Comparison of ENCODE assay signal across 21 mouse cellular contexts in the genomic region with DNA sequence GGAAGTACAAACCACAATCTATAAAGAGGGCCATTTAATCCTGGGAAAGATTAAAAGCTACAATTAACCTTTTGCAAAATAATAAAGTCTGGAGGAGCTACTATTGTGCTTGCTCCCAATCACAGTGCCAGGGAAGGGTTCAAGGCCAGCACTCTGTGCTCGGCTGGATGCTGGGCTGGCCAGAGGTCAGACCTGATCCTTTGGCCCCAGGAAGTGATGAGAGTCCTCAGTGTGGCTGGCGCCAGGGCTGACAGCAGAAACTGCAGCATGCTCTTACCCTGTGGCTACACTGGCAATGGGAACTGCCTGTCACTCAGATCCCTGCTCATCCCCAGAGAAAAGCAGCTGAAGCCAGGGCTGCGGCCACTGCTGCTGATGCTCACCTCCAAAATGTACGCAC. TPM values are rescaled to one million over a fixed set of nuclear protein-coding genes. Genes with fewer than 3 reads are reported as not detected.
A peak's percentile ranks its signal among the peaks of the same experiment; 100 is the strongest.
DNase-seq lines count a peak whose midpoint lies in the region; ATAC-seq and TF ChIP-seq lines count a peak whose summit lies in the region.
"Had no signal": no experiment of that assay in that cellular context is flagged by ENCODE, and none has a peak within 500 bp of the region (broad histone marks: within the 10 kb centered on the region; RNA-seq: fewer than 3 reads in every experiment).

No protein-coding gene starts in this region.

- H3K4me3 ChIP-seq in forebrain, embryonic 10.5 days = no peak overlapping the region
- no peak overlapping the region for H3K4me3 ChIP-seq in forebrain, embryonic 12.5 days (replicated peaks)
- H3K4me3 ChIP-seq in kidney, adult 2 months (ENCODE audit: insufficient read depth, low read depth, low read length) = no peak overlapping the region
- H3K4me3 ChIP-seq in kidney, embryonic 14.5 days (ENCODE audit: low read length) = no peak overlapping the region
- no peak overlapping the region for H3K4me3 ChIP-seq in embryonic facial prominence, embryonic 12.5 days
- H3K4me3 ChIP-seq in liver, embryonic 12.5 days = no peak overlapping the region

- no peak overlapping the region for H3K9ac ChIP-seq in forebrain, embryonic 12.5 days
- no peak overlapping the region for H3K9ac ChIP-seq in kidney, embryonic 14.5 days (ENCODE audit: low read depth, low read length)
- no peak overlapping the region for H3K9ac ChIP-seq in embryonic facial prominence, embryonic 12.5 days
- H3K9ac ChIP-seq in liver, embryonic 12.5 days = no peak overlapping the region

- WGBS in forebrain, embryonic 10.5 days = 65% methylated on average over 4 of the region's 4 CpGs
- WGBS in forebrain, embryonic 12.5 days = 65% methylated on average over 4 of the region's 4 CpGs
- WGBS in kidney, adult 2 months = 64% methylated on average over 4 of the region's 4 CpGs
- WGBS in kidney, embryonic 14.5 days = 57% methylated on average over 4 of the region's 4 CpGs
- WGBS in embryonic facial prominence, embryonic 12.5 days = 39% methylated on average over 4 of the region's 4 CpGs
- WGBS in liver, embryonic 12.5 days (ENCODE audit: insufficient replicate concordance) = 72% methylated on average over 4 of the region's 4 CpGs

- H3K9me3 ChIP-seq in forebrain, embryonic 10.5 days = no peaks in the 10 kb centered on the region
- no peaks in the 10 kb centered on the region for H3K9me3 ChIP-seq in forebrain, embryonic 12.5 days
- H3K9me3 ChIP-seq in kidney, embryonic 14.5 days (ENCODE audit: control insufficient read depth, low read length) = no peaks in the 10 kb centered on the region
- H3K9me3 ChIP-seq in embryonic facial prominence, embryonic 12.5 days = no peaks in the 10 kb centered on the region
- no peaks in the 10 kb centered on the region for H3K9me3 ChIP-seq in liver, embryonic 12.5 days (replicated peaks)

- H3K4me1 ChIP-seq in forebrain, embryonic 10.5 days = peaks cover 31% of the 10 kb centered on the region
- H3K4me1 ChIP-seq in forebrain, embryonic 12.5 days = peaks cover 16% of the 10 kb centered on the region
- peaks cover 29% of the 10 kb centered on the region for H3K4me1 ChIP-seq in kidney, adult 2 months (ENCODE audit: control insufficient read depth, insufficient read depth, low read length)
- H3K4me1 ChIP-seq in kidney, embryonic 14.5 days (ENCODE audit: control insufficient read depth, insufficient read depth, low read length) = 0 out of 2 replicates have a peak, but pooled peaks cover 3% of the 10 kb centered on the region
- H3K4me1 ChIP-seq in embryonic facial prominence, embryonic 12.5 days = peaks cover 30% of the 10 kb centered on the region
- H3K4me1 ChIP-seq in liver, embryonic 12.5 days = peaks cover 60% of the 10 kb centered on the region

- H3K27ac ChIP-seq in forebrain, embryonic 10.5 days = 0 out of 2 replicates have a peak overlapping the region, but pooled peaks have one; percentile 45
- no peak overlapping the region for H3K27ac ChIP-seq in forebrain, embryonic 12.5 days
- no peak overlapping the region for H3K27ac ChIP-seq in kidney, adult 2 months (ENCODE audit: insufficient read depth, low read depth, low read length)
- H3K27ac ChIP-seq in kidney, embryonic 14.5 days (ENCODE audit: low read depth, low read length) = no peak overlapping the region
- H3K27ac ChIP-seq in embryonic facial prominence, embryonic 12.5 days = 0 out of 2 replicates have a peak overlapping the region, but pooled peaks have one; percentile 11
- H3K27ac ChIP-seq in liver, embryonic 12.5 days = 0 out of 2 replicates have a peak overlapping the region, but pooled peaks have one; percentile 6
- H3K27ac ChIP-seq: macrophage had no signal

- no peaks in the 10 kb centered on the region for H3K36me3 ChIP-seq in forebrain, embryonic 10.5 days (replicated peaks)
- H3K36me3 ChIP-seq in forebrain, embryonic 12.5 days (replicated peaks) = no peaks in the 10 kb centered on the region
- H3K36me3 ChIP-seq in kidney, adult 2 months (ENCODE audit: control insufficient read depth, insufficient read depth, low read length) = no peaks in the 10 kb centered on the region
- no peaks in the 10 kb centered on the region for H3K36me3 ChIP-seq in kidney, embryonic 14.5 days (ENCODE audit: control insufficient read depth, insufficient read depth, low read length)
- H3K36me3 ChIP-seq in embryonic facial prominence, embryonic 12.5 days = no peaks in the 10 kb centered on the region
- H3K36me3 ChIP-seq in liver, embryonic 12.5 days = 0 out of 2 replicates have a peak, but pooled peaks cover 6% of the 10 kb centered on the region

- no peak for TF ChIP-seq POLR2A in kidney, adult 2 months (IDR thresholded peaks at IDR 0.05; ENCODE audit: low read depth, low read length)

- ATAC-seq in forebrain, embryonic 12.5 days (ENCODE audit: low FRiP score) = no peak
- ATAC-seq in kidney, embryonic 14.5 days (ENCODE audit: low FRiP score, low TSS enrichment) = no peak
- no peak for ATAC-seq in embryonic facial prominence, embryonic 12.5 days (ENCODE audit: insufficient number of reproducible peaks, insufficient read depth, low FRiP score, low TSS enrichment)
- ATAC-seq in liver, embryonic 12.5 days = no peak
- ATAC-seq: inflammation-experienced regulatory T-cells, adult 6 months had no signal

- TF ChIP-seq CTCF in kidney, adult 2 months (conservative IDR thresholded peaks at IDR 0.05; ENCODE audit: insufficient read depth, insufficient read length, low read depth, low read length) = no peak

- H3K27me3 ChIP-seq in forebrain, embryonic 10.5 days (ENCODE audit: poor library complexity, severe bottlenecking) = no peaks in the 10 kb centered on the region
- no peaks in the 10 kb centered on the region for H3K27me3 ChIP-seq in forebrain, embryonic 12.5 days
- no peaks in the 10 kb centered on the region for H3K27me3 ChIP-seq in kidney, adult 2 months (replicated peaks; ENCODE audit: control insufficient read depth, insufficient read depth, low read length)
- no peaks in the 10 kb centered on the region for H3K27me3 ChIP-seq in kidney, embryonic 14.5 days (ENCODE audit: control insufficient read depth, insufficient read depth, low read length)
- no peaks in the 10 kb centered on the region for H3K27me3 ChIP-seq in embryonic facial prominence, embryonic 12.5 days
- no peaks in the 10 kb centered on the region for H3K27me3 ChIP-seq in liver, embryonic 12.5 days (replicated peaks)
- H3K27me3 ChIP-seq: CH12.LX had no signal

- H3K4me2 ChIP-seq in forebrain, embryonic 12.5 days = no peak overlapping the region
- no peak overlapping the region for H3K4me2 ChIP-seq in kidney, embryonic 14.5 days (replicated peaks; ENCODE audit: low read depth, low read length)
- no peak overlapping the region for H3K4me2 ChIP-seq in embryonic facial prominence, embryonic 12.5 days (replicated peaks)
- no peak overlapping the region for H3K4me2 ChIP-seq in liver, embryonic 12.5 days
- H3K4me2 ChIP-seq: heart, embryonic 11.5 days had no signal

- DNase-seq in forebrain, embryonic 10.5 days (ENCODE audit: extremely low spot score, low spot score) = no peak
- peak; percentile 73 for DNase-seq in kidney, adult 2 months
- no peak for DNase-seq in spleen, postnatal 14 days (ENCODE audit: low spot score in 2 of 2)
- DNase-seq in right cerebral cortex, adult 2 months (ENCODE audit: low spot score in 2 of 2) = no peak
- DNase-seq: adrenal gland, postnatal 25 days; cerebellum, adult 18-20 months; cerebellum, postnatal 36 days; gastrocnemius, postnatal 25 days; heart, postnatal 4 days; lung, adult 2 months; midbrain, embryonic 14.5 days; right cerebral cortex, adult 18-20 months; thymus, adult 2 months had no signal

RNA-seq across cellular contexts. Expression of a gene that starts 55.2 kb away (rescaled TPM):
- 6.2 and 6.4 TPM in 2 replicates for polyA plus RNA-seq in forebrain, embryonic 10.5 days (2016; fragmentation: Nextera tagmentation; extraction: Ambion mirVana)
- polyA plus RNA-seq in forebrain, embryonic 12.5 days (2016; fragmentation: Nextera tagmentation; extraction: Ambion mirVana) = 10.5 and 10.7 TPM in 2 replicates
- 33.0 and 37.2 TPM in 2 replicates for polyA plus RNA-seq in kidney, adult 2 months (2012; rRNA removed)
- polyA plus RNA-seq in kidney, embryonic 14.5 days (2014; fragmentation: Nextera tagmentation; extraction: Ambion mirVana) = 5.0 and 9.7 TPM in 2 replicates
- 8.3 and 9.4 TPM in 2 replicates for polyA plus RNA-seq in embryonic facial prominence, embryonic 12.5 days (2016; fragmentation: Nextera tagmentation; extraction: Ambion mirVana)
- polyA plus RNA-seq in liver, embryonic 12.5 days (2016; fragmentation: Nextera tagmentation; extraction: Ambion mirVana) = 11.3 and 11.7 TPM in 2 replicates

Comparison
In these comparisons a context has a peak if more than half of its experiments do, and no peak if none do; other contexts are left out.
1. H3K27ac ChIP-seq: peak in forebrain, embryonic 10.5 days (single experiment), embryonic facial prominence, embryonic 12.5 days (single experiment) and liver, embryonic 12.5 days (single experiment); none in forebrain, embryonic 12.5 days (single experiment), kidney, adult 2 months (single experiment) and kidney, embryonic 14.5 days (single experiment).